Mouse (Mus musculus) embryonic facial prominence, embryonic 13.5 days (tissue): ENCODE results near the gene Gm8180. TPM values are rescaled to one million over a fixed set of nuclear protein-coding genes. Genes with fewer than 3 reads are reported as not detected.
A peak's percentile ranks its signal among the peaks of the same experiment; 100 is the strongest.
"Not testable (repeated sequence)": the region's sequence is repeated elsewhere in the genome, so short reads cannot be mapped to it uniquely, and the experiment has no call there.

ENCODE experiments used
- ATAC-seq: fragments of 200-750 bp; cut with Nextera tagmentation; 2 replicates; pipeline ENCODE4 v1.8.0; 2017; ENCODE audit warnings: low read depth; ENCODE audit not compliant: insufficient number of reproducible peaks, insufficient read depth, low FRiP score, low TSS enrichment
- H3K27ac ChIP-seq: fragments of 300-500 bp; sonication (generic); 2 replicates; pipeline ENCODE4 v1.5.1; 2015; ENCODE audit warnings: moderate library complexity, mild to moderate bottlenecking, inconsistent platforms
- H3K27me3 ChIP-seq: fragments of 300-500 bp; sonication (generic); 2 replicates; pipeline ENCODE4 v1.6.1; 2015; ENCODE audit warnings: mild to moderate bottlenecking, inconsistent platforms
- H3K36me3 ChIP-seq: fragments of 300-500 bp; sonication (generic); 2 replicates; pipeline ENCODE4 v1.6.1; 2015; ENCODE audit warnings: mild to moderate bottlenecking, inconsistent platforms
- H3K4me1 ChIP-seq: fragments of 300-500 bp; sonication (generic); 2 replicates; pipeline ENCODE4 v1.6.1; 2015; ENCODE audit warnings: inconsistent platforms
- H3K4me2 ChIP-seq: fragments of 300-500 bp; sonication (generic); 2 replicates; pipeline ENCODE4 v1.6.1; 2015; ENCODE audit warnings: moderate library complexity, mild to moderate bottlenecking, inconsistent platforms
- H3K4me3 ChIP-seq: fragments of 300-500 bp; sonication (generic); 2 replicates; pipeline ENCODE4 v1.5.1; 2015; ENCODE audit warnings: mild to moderate bottlenecking, inconsistent platforms
- H3K9ac ChIP-seq: fragments of 300-500 bp; sonication (generic); 2 replicates; pipeline ENCODE4 v1.6.1; 2015; ENCODE audit warnings: mild to moderate bottlenecking, inconsistent platforms
- H3K9me3 ChIP-seq: fragments of 300-500 bp; sonication (generic); 2 replicates; pipeline ENCODE4 v1.6.1; 2016; ENCODE audit warnings: inconsistent platforms
- WGBS: fragments of 180-500 bp; shearing (Covaris S2); methylation state at CpG from one replicate; pipeline ENCODE4 v1.1.7; 2015; ENCODE audit warnings: mixed read lengths; 5-methylcytosine and 5-hydroxymethylcytosine counted together
- polyA plus RNA-seq: library from polyadenylated mRNA; unstranded; fragments of >200 nt; fragmentation: Nextera tagmentation; extraction: Ambion mirVana; gene quantifications from 2 replicates; pipeline ENCODE4 v1.2.1, GENCODE M21; 2015

The Gm8180 gene
- not detected in 2 replicates for polyA plus RNA-seq

GRCm38 (mm10) chr14:43784645-43785044, at the start of gene Gm8180:
TSS of gene Gm8180 (minus strand) at chr14:43784745.
- not testable (repeated sequence) for H3K4me3 ChIP-seq, H3K4me1 ChIP-seq, ATAC-seq, H3K9me3 ChIP-seq, H3K27ac ChIP-seq, H3K27me3 ChIP-seq, H3K9ac ChIP-seq, H3K36me3 ChIP-seq, H3K4me2 ChIP-seq
- 96% methylated on average over 3 of the region's 3 CpGs for WGBS

- not testable (repeated sequence) for H3K9ac ChIP-seq, H3K27me3 ChIP-seq, ATAC-seq, H3K4me1 ChIP-seq, H3K36me3 ChIP-seq, H3K9me3 ChIP-seq, H3K4me3 ChIP-seq, H3K4me2 ChIP-seq, H3K27ac ChIP-seq
- WGBS, result 52% methylated on average over 1 of the region's 1 CpGs
Measured at GRCm38 (mm10) chr14:43830385-43830784, 45.8 kb upstream of the Gm8180 start.

- H3K4me1 ChIP-seq, H3K9ac ChIP-seq, H3K36me3 ChIP-seq, H3K27me3 ChIP-seq, ATAC-seq, H3K9me3 ChIP-seq, H3K27ac ChIP-seq, H3K4me3 ChIP-seq, H3K4me2 ChIP-seq: not testable (repeated sequence)
- WGBS, result 80% methylated on average over 6 of the region's 6 CpGs
Measured at GRCm38 (mm10) chr14:43824176-43824575, 39.6 kb upstream of the Gm8180 start.

- H3K27me3 ChIP-seq, H3K4me1 ChIP-seq, H3K27ac ChIP-seq, H3K9me3 ChIP-seq, H3K4me2 ChIP-seq, H3K36me3 ChIP-seq, H3K9ac ChIP-seq, ATAC-seq, H3K4me3 ChIP-seq: not testable (repeated sequence)
- 56% methylated on average over 1 of the region's 2 CpGs for WGBS
Measured at GRCm38 (mm10) chr14:43821869-43822268, 37.3 kb upstream of the Gm8180 start.

GRCm38 (mm10) chr14:43812458-43812857, 27.9 kb upstream of the Gm8180 start:
- not testable (repeated sequence) for H3K36me3 ChIP-seq, H3K4me2 ChIP-seq, H3K4me1 ChIP-seq, H3K9ac ChIP-seq, H3K4me3 ChIP-seq, ATAC-seq, H3K27ac ChIP-seq, H3K9me3 ChIP-seq, H3K27me3 ChIP-seq
- WGBS, result 60% methylated on average over 8 of the region's 9 CpGs

GRCm38 (mm10) chr14:43808142-43808541, 23.6 kb upstream of the Gm8180 start:
- H3K27me3 ChIP-seq, H3K9me3 ChIP-seq, H3K9ac ChIP-seq, ATAC-seq, H3K4me3 ChIP-seq, H3K27ac ChIP-seq, H3K36me3 ChIP-seq, H3K4me2 ChIP-seq, H3K4me1 ChIP-seq: not testable (repeated sequence)
- WGBS, result 72% methylated on average over 4 of the region's 4 CpGs

- not testable (repeated sequence) for ATAC-seq, H3K36me3 ChIP-seq, H3K27ac ChIP-seq, H3K4me2 ChIP-seq, H3K9me3 ChIP-seq, H3K4me3 ChIP-seq, H3K9ac ChIP-seq, H3K27me3 ChIP-seq, H3K4me1 ChIP-seq
- WGBS, result 23% methylated on average over 7 of the region's 7 CpGs
Measured at GRCm38 (mm10) chr14:43804435-43804834, 19.9 kb upstream of the Gm8180 start.

- H3K4me1 ChIP-seq, H3K27ac ChIP-seq, H3K9me3 ChIP-seq, H3K27me3 ChIP-seq, H3K36me3 ChIP-seq: not testable (repeated sequence)
- WGBS, result 9% methylated on average over 23 of the region's 23 CpGs
- ATAC-seq, result peak; percentile 69; the same call in 1 of the 2 replicates
- Histone ChIP-seq H3K4me2 (peak overlapping the region; percentile 56), H3K9ac (peak overlapping the region; percentile 57), H3K4me3 (peak overlapping the region; percentile 30)
Measured at GRCm38 (mm10) chr14:43796905-43797470, 12.4 kb upstream of the Gm8180 start.

- H3K9ac ChIP-seq, result peak overlapping the region; percentile 57
- no peaks in the 10 kb centered on the region for H3K9me3 ChIP-seq
- peaks cover 5% of the 10 kb centered on the region; the same call in 1 of the 2 replicates for H3K4me1 ChIP-seq
- no peaks in the 10 kb centered on the region for H3K27me3 ChIP-seq
- peak overlapping the region; percentile 30 for H3K4me3 ChIP-seq
- H3K4me2 ChIP-seq, result peak overlapping the region; percentile 56
- no peaks in the 10 kb centered on the region for H3K36me3 ChIP-seq
- H3K27ac ChIP-seq, result no peak overlapping the region
- 0 out of 2 replicates have a peak, but pooled peaks have one; percentile 67 for ATAC-seq
- WGBS, result 17% methylated on average over 12 of the region's 14 CpGs
Measured at GRCm38 (mm10) chr14:43796069-43796904, 11.7 kb upstream of the Gm8180 start.

- not testable (repeated sequence) for H3K27me3 ChIP-seq, ATAC-seq, H3K4me1 ChIP-seq, H3K9me3 ChIP-seq, H3K36me3 ChIP-seq, H3K9ac ChIP-seq, H3K4me2 ChIP-seq, H3K4me3 ChIP-seq, H3K27ac ChIP-seq
- WGBS, result 71% methylated on average over 5 of the region's 5 CpGs
Measured at GRCm38 (mm10) chr14:43793811-43794210, 9.3 kb upstream of the Gm8180 start.

GRCm38 (mm10) chr14:43747566-43747965, 37.0 kb downstream of the Gm8180 start, which contains the start of gene Gm6526:
TSS of gene Gm6526 (plus strand) at chr14:43747866.
- H3K9me3 ChIP-seq, H3K9ac ChIP-seq, H3K36me3 ChIP-seq, ATAC-seq, H3K4me1 ChIP-seq, H3K4me2 ChIP-seq, H3K27me3 ChIP-seq, H3K27ac ChIP-seq, H3K4me3 ChIP-seq: not testable (repeated sequence)
- WGBS, result 74% methylated on average over 4 of the region's 4 CpGs
